Mouse (Mus musculus) liver, embryonic 14.5 days (tissue): ENCODE measurements at regions not wholly inside any gene's neighbourhood (a gene's known extent, or its start where the extent isn't known, plus 50 kb on each side); places are given as distances from the start of the nearest gene placed in this dataset.
A peak's percentile ranks its signal among the peaks of the same experiment; 100 is the strongest.

Experiments used
- ATAC-seq: fragments of 200-750 bp; cut with Nextera tagmentation; 2 replicates; pipeline ENCODE4 v1.8.0; 2017; ENCODE audit warnings: moderate number of reproducible peaks, mild to moderate bottlenecking, moderate library complexity; ENCODE audit not compliant: insufficient read depth
- DNase-seq, 3 experiments: peaks; one replicate each; pipeline ENCODE4 v3.0.0-alpha.2; 2012 to 2013; ENCODE audit warnings: low read depth in 3 of 3, low spot score in 3 of 3
- H3K27ac ChIP-seq: fragments of 300-500 bp; sonication (generic); 2 replicates; pipeline ENCODE4 v1.5.1; 2014; ENCODE audit warnings: moderate library complexity, mild to moderate bottlenecking, control low read depth, inconsistent platforms
- H3K27me3 ChIP-seq: fragments of 300-500 bp; sonication (generic); 2 replicates; pipeline ENCODE4 v1.6.1; 2014; ENCODE audit warnings: mild to moderate bottlenecking, low read length, moderate library complexity; ENCODE audit not compliant: control insufficient read depth, insufficient read depth
- H3K36me3 ChIP-seq: fragments of 300-500 bp; sonication (generic); replicated peaks from 2 replicates; pipeline ENCODE4 v1.6.1; 2014; ENCODE audit warnings: low read depth; ENCODE audit not compliant: control insufficient read depth, insufficient read depth
- H3K4me1 ChIP-seq, 2 experiments: fragments of 200-500 bp in 1 of 2; fragments of 300-500 bp in 1 of 2; sonication (generic) in 1 of 2; replicated peaks; 2 replicates each; pipeline ENCODE4 v1.6.1; 2012 to 2014; ENCODE audit warnings: antibody characterized with exemption in 1 of 2, inconsistent platforms in 1 of 2, low read length in 1 of 2; ENCODE audit not compliant: control insufficient read depth in 2 of 2, insufficient read depth in 2 of 2
- H3K4me2 ChIP-seq: fragments of 300-500 bp; sonication (generic); 2 replicates; pipeline ENCODE4 v1.6.1; 2014; ENCODE audit warnings: low read depth, mild to moderate bottlenecking, control low read depth, moderate library complexity
- H3K4me3 ChIP-seq, 2 experiments: fragments of 200-500 bp in 1 of 2; fragments of 300-500 bp in 1 of 2; sonication (generic) in 1 of 2; 2 replicates each; pipeline ENCODE4 v1.5.1; 2012 to 2014; ENCODE audit warnings: low read depth in 2 of 2, low read length in 2 of 2, mild to moderate bottlenecking in 2 of 2, control low read depth in 1 of 2, inconsistent platforms in 1 of 2, moderate library complexity in 1 of 2; ENCODE audit not compliant: insufficient read depth in 1 of 2
- H3K9ac ChIP-seq: fragments of 300-500 bp; sonication (generic); replicated peaks from 2 replicates; pipeline ENCODE4 v1.6.1; 2014; ENCODE audit warnings: mild to moderate bottlenecking, control low read depth, moderate library complexity
- H3K9me3 ChIP-seq: fragments of 300-500 bp; sonication (generic); 2 replicates; pipeline ENCODE4 v1.6.1; 2016; ENCODE audit warnings: low read length, mixed read lengths; ENCODE audit not compliant: control insufficient read depth
- CTCF ChIP-seq: IDR thresholded peaks from 2 replicates; pipeline ENCODE4 v1.5.1; 2016; ENCODE audit warnings: antibody characterized with exemption, low read depth, control low read depth
- EP300 ChIP-seq: IDR thresholded peaks from 2 replicates; pipeline ENCODE4 v1.6.1; 2016; ENCODE audit warnings: antibody characterized with exemption, low read depth
- WGBS: fragments of 180-500 bp; shearing (Covaris S2); extraction: QIAGEN DNeasy Blood & Tissue Kit; methylation state at CpG from one replicate; pipeline ENCODE4 v1.1.7; 2014; ENCODE audit not compliant: insufficient replicate concordance; 5-methylcytosine and 5-hydroxymethylcytosine counted together

- no peaks in the 10 kb centered on the region for H3K4me1 ChIP-seq
- H3K36me3 ChIP-seq = no peaks in the 10 kb centered on the region
- H3K9me3 ChIP-seq = no peaks in the 10 kb centered on the region
- TF ChIP-seq EP300 (no peak), CTCF (no peak)
- no peak overlapping the region for H3K27ac ChIP-seq
- ATAC-seq (no peak), DNase-seq (no peak)
- WGBS = 28% methylated on average over 2 of the region's 2 CpGs
- H3K4me3 ChIP-seq = no peak overlapping the region
- H3K27me3 ChIP-seq = no peaks in the 10 kb centered on the region
- H3K9ac ChIP-seq = no peak overlapping the region
- H3K4me2 ChIP-seq = no peak overlapping the region
Measured at GRCm38 (mm10) chr13:115219701-115220100, 117.9 kb upstream of the Itga1 start.

GRCm38 (mm10) chr13:115211285-115211684 is 109.5 kb upstream of the Itga1 start:
- WGBS = 63% methylated on average over 3 of the region's 3 CpGs
- Histone ChIP-seq H3K27me3 (no peaks in the 10 kb centered on the region), H3K27ac (no peak overlapping the region), H3K4me3 (no peak overlapping the region), H3K4me2 (no peak overlapping the region), H3K4me1 (no peaks in the 10 kb centered on the region), H3K9ac (no peak overlapping the region), H3K36me3 (no peaks in the 10 kb centered on the region), H3K9me3 (no peaks in the 10 kb centered on the region)
- ATAC-seq = no peak
- no peak for DNase-seq
- no peak for TF ChIP-seq CTCF
- TF ChIP-seq EP300 = no peak

- H3K4me3 ChIP-seq = no peak overlapping the region
- no peaks in the 10 kb centered on the region for H3K9me3 ChIP-seq
- H3K4me2 ChIP-seq = no peak overlapping the region
- DNase-seq (no peak), ATAC-seq (no peak)
- H3K27me3 ChIP-seq = no peaks in the 10 kb centered on the region
- H3K36me3 ChIP-seq = no peaks in the 10 kb centered on the region
- 54% methylated on average over 10 of the region's 10 CpGs for WGBS
- no peak for TF ChIP-seq CTCF
- TF ChIP-seq EP300 = no peak
- H3K27ac ChIP-seq = no peak overlapping the region
- no peaks in the 10 kb centered on the region for H3K4me1 ChIP-seq
- no peak overlapping the region for H3K9ac ChIP-seq
Measured at GRCm38 (mm10) chr13:115210643-115211208, 109.0 kb upstream of the Itga1 start.

GRCm38 (mm10) chr13:115209402-115210192 is 107.8 kb upstream of the Itga1 start:
- H3K9ac ChIP-seq = no peak overlapping the region
- no peak overlapping the region for H3K27ac ChIP-seq
- DNase-seq (peak in 1 of 3 experiments; percentile 6), ATAC-seq (no peak)
- no peaks in the 10 kb centered on the region for H3K36me3 ChIP-seq
- no peaks in the 10 kb centered on the region for H3K9me3 ChIP-seq
- H3K4me3 ChIP-seq = no peak overlapping the region
- no peak overlapping the region for H3K4me2 ChIP-seq
- no peaks in the 10 kb centered on the region for H3K27me3 ChIP-seq
- H3K4me1 ChIP-seq = no peaks in the 10 kb centered on the region
- TF ChIP-seq CTCF = no peak
- TF ChIP-seq EP300 = no peak
- 60% methylated on average over 3 of the region's 3 CpGs for WGBS

- ATAC-seq = no peak
Measured at GRCm38 (mm10) chr13:115206723-115207122, 105.0 kb upstream of the Itga1 start.

More at GRCm38 (mm10) chr13:115206723-115207122, 105.0 kb upstream of the Itga1 start:
- Histone ChIP-seq H3K4me3 (no peak overlapping the region), H3K27ac (no peak overlapping the region), H3K27me3 (no peaks in the 10 kb centered on the region), H3K36me3 (no peaks in the 10 kb centered on the region), H3K9me3 (no peaks in the 10 kb centered on the region), H3K4me1 (no peaks in the 10 kb centered on the region), H3K4me2 (no peak overlapping the region), H3K9ac (no peak overlapping the region)
- no peak for TF ChIP-seq CTCF
- TF ChIP-seq EP300 = no peak
- DNase-seq = no peak
- 57% methylated on average over 7 of the region's 7 CpGs for WGBS
